In the genomic region with DNA sequence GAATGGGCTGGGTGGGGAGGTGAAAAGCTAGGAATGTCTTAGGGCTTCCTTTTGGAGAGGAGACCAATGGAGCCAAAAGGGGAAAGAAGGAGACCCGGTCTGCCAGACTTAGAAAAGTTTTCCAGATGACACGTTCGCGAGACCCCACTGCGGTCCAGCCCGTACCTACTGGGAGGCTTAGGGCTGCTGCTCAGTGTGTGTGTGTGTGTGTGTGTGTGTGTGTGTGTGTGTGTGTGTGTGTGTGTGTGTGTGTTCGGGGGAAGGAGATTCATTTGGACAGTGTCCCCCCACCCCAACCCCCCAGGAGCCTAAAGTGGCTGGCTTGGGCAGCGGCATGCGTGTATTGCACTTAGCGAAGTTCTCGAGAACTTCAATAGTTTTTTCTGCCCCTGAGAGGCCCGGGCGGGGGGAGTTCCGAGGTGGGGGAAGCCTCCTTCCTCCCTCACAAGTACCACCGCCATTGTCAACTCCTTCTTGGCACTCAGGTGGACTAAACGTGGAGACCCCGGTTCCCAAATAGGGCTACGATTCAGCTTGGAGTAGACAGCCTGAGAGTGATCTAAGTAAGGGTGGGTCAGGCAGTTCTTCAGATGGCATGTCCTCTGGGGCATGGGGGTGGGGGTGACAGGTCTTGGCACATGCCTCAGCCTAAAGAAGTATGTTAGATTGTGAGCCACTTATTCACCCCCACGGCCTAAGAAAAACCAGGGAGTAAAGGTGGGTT, we compare ENCODE assay signal across 8 mouse cellular contexts. TPM values are rescaled to one million over a fixed set of nuclear protein-coding genes. Genes with fewer than 3 reads are reported as not detected.
DNase-seq lines count a peak whose midpoint lies in the region; ATAC-seq and TF ChIP-seq lines count a peak whose summit lies in the region.

No protein-coding gene starts in this region.

- no peak for TF ChIP-seq CTCF in gastrocnemius, adult 2 months (IDR thresholded peaks at IDR 0.05)
- TF ChIP-seq CTCF in liver, embryonic 14.5 days (IDR thresholded peaks at IDR 0.05; ENCODE audit: low read depth) = no peak

- WGBS in hindbrain, embryonic 14.5 days = 1% methylated on average over 18 of the region's 19 CpGs
- WGBS in liver, embryonic 14.5 days (ENCODE audit: insufficient replicate concordance) = 3% methylated on average over 19 of the region's 19 CpGs
- WGBS in neural tube, embryonic 13.5 days = under 1% methylated on average over 18 of the region's 19 CpGs

- intact Hi-C loops in gastrocnemius, adult 2 months (cut with DNase I) = loop anchor here (2.0 to 5.0 kb wide), 5 partner anchors 26 to 196 kb away; a partner anchor contains a TSS

- H3K4me1 ChIP-seq in hindbrain, embryonic 14.5 days (replicated peaks; ENCODE audit: control insufficient read depth, insufficient read depth, low read length) = peaks cover 12% of the 10 kb centered on the region
- H3K4me1 ChIP-seq in liver, embryonic 14.5 days (replicated peaks; ENCODE audit: control insufficient read depth in 2 of 2, insufficient read depth in 2 of 2, low read length in 1 of 2) = peaks cover 0 to 8% of the 10 kb centered on the region in 2 experiments; a peak in 2 of 4 replicates
- H3K4me1 ChIP-seq in neural tube, embryonic 13.5 days (replicated peaks) = peaks cover 25% of the 10 kb centered on the region

- peak overlapping the region; percentile 60 for H3K4me2 ChIP-seq in hindbrain, embryonic 14.5 days (replicated peaks)
- H3K4me2 ChIP-seq in liver, embryonic 14.5 days (ENCODE audit: low read depth) = peak overlapping the region; percentile 57
- H3K4me2 ChIP-seq in neural tube, embryonic 13.5 days = peak overlapping the region; percentile 92

- H3K27ac ChIP-seq in gastrocnemius, adult 2 months = peak overlapping the region; percentile 95
- H3K27ac ChIP-seq in hindbrain, embryonic 14.5 days = no peak overlapping the region
- H3K27ac ChIP-seq in liver, embryonic 14.5 days = no peak overlapping the region
- H3K27ac ChIP-seq in neural tube, embryonic 13.5 days (replicated peaks) = peak overlapping the region; percentile 38; the same call in 1 of the 2 replicates

- H3K9ac ChIP-seq in hindbrain, embryonic 14.5 days = peak overlapping the region; percentile 55
- H3K9ac ChIP-seq in liver, embryonic 14.5 days (replicated peaks) = no peak overlapping the region
- peak overlapping the region; percentile 66 for H3K9ac ChIP-seq in neural tube, embryonic 13.5 days

- H3K36me3 ChIP-seq in hindbrain, embryonic 14.5 days (replicated peaks; ENCODE audit: control insufficient read depth, insufficient read depth) = no peaks in the 10 kb centered on the region
- no peaks in the 10 kb centered on the region for H3K36me3 ChIP-seq in liver, embryonic 14.5 days (replicated peaks; ENCODE audit: control insufficient read depth, insufficient read depth, low read depth)
- no peaks in the 10 kb centered on the region for H3K36me3 ChIP-seq in neural tube, embryonic 13.5 days

- no peaks in the 10 kb centered on the region for H3K9me3 ChIP-seq in hindbrain, embryonic 14.5 days (ENCODE audit: control insufficient read depth, low read length)
- no peaks in the 10 kb centered on the region for H3K9me3 ChIP-seq in liver, embryonic 14.5 days (ENCODE audit: control insufficient read depth, low read length)
- H3K9me3 ChIP-seq in neural tube, embryonic 13.5 days = no peaks in the 10 kb centered on the region

- DNase-seq in 3134 (ENCODE audit: extremely low read depth, insufficient read length, low spot score) = peak; percentile 66
- DNase-seq in NIH3T3 (ENCODE audit: low read depth) = peak; percentile 65
- peak; percentile 39 for DNase-seq in gastrocnemius, adult 2 months
- no peak for DNase-seq in hindbrain, embryonic 14.5 days (ENCODE audit: low spot score)
- DNase-seq in liver, embryonic 14.5 days (ENCODE audit: low read depth in 3 of 3, low spot score in 3 of 3) = no peak
- no peak for DNase-seq in layer of hippocampus, adult 9-11 months

- H3K4me3 ChIP-seq in gastrocnemius, adult 2 months = peak overlapping the region; percentile 88
- H3K4me3 ChIP-seq in hindbrain, embryonic 14.5 days (replicated peaks; ENCODE audit: low read length) = peak overlapping the region; percentile 38
- peak overlapping the region; percentile 9 to 33; a peak in 3 of 4 replicates for H3K4me3 ChIP-seq in liver, embryonic 14.5 days (ENCODE audit: insufficient read depth in 1 of 2, low read depth in 2 of 2, low read length in 2 of 2)
- H3K4me3 ChIP-seq in neural tube, embryonic 13.5 days = peak overlapping the region; percentile 47

- ATAC-seq in hindbrain, embryonic 14.5 days (ENCODE audit: low FRiP score) = peak; percentile 10; the same call in 1 of the 2 replicates
- no peak for ATAC-seq in liver, embryonic 14.5 days (ENCODE audit: insufficient read depth)
- peak; percentile 44 for ATAC-seq in neural tube, embryonic 13.5 days (ENCODE audit: low read depth)
- ATAC-seq in CD4-positive, CD25-positive, alpha-beta regulatory T cell, adult 4 months = no peak

- peaks cover 27% of the 10 kb centered on the region for H3K27me3 ChIP-seq in hindbrain, embryonic 14.5 days (ENCODE audit: control insufficient read depth, insufficient read depth, low read length)
- H3K27me3 ChIP-seq in liver, embryonic 14.5 days (ENCODE audit: control insufficient read depth, insufficient read depth, low read length) = peaks cover 24% of the 10 kb centered on the region
- peaks cover 47% of the 10 kb centered on the region for H3K27me3 ChIP-seq in neural tube, embryonic 13.5 days

- no peak for TF ChIP-seq EP300 in liver, embryonic 14.5 days (IDR thresholded peaks at IDR 0.05; ENCODE audit: low read depth)

RNA-seq across cellular contexts. Expression of a gene that starts 0.6 kb away (rescaled TPM):
- total RNA-seq in gastrocnemius, adult 2 months (2021) = 100 to 1,000 TPM in 1 of 2 experiments, 10 to 100 TPM in 1; 82.9 to 125 TPM
- polyA plus RNA-seq in hindbrain, embryonic 14.5 days (2014; fragmentation: Nextera tagmentation; extraction: Ambion mirVana) = 27.5 and 33.0 TPM in 2 replicates
- polyA plus RNA-seq in liver, embryonic 14.5 days (2012; rRNA removed) = 0.84 and 1.8 TPM in 2 replicates
- polyA plus RNA-seq in liver, embryonic 14.5 days (2014; fragmentation: Nextera tagmentation; extraction: Ambion mirVana) = 3.5 TPM in 2 replicates
- polyA plus RNA-seq in neural tube, embryonic 13.5 days (2015; fragmentation: Nextera tagmentation; extraction: Ambion mirVana) = 35.3 and 43.4 TPM in 2 replicates
- not detected for polyA plus RNA-seq in CD4-positive, CD25-positive, alpha-beta regulatory T cell, adult 4 months (2017; shearing (Covaris generic))

RNA-seq across cellular contexts. Expression of a gene that starts 25.8 kb away (rescaled TPM):
- 10 to 100 TPM; 13.8 to 24.2 TPM for total RNA-seq in gastrocnemius, adult 2 months (2021)
- polyA plus RNA-seq in hindbrain, embryonic 14.5 days (2014; fragmentation: Nextera tagmentation; extraction: Ambion mirVana) = 19.4 and 24.1 TPM in 2 replicates
- 0.61 and 0.87 TPM in 2 replicates for polyA plus RNA-seq in liver, embryonic 14.5 days (2012; rRNA removed)
- 2.2 and 2.6 TPM in 2 replicates for polyA plus RNA-seq in liver, embryonic 14.5 days (2014; fragmentation: Nextera tagmentation; extraction: Ambion mirVana)
- 12.8 and 14.9 TPM in 2 replicates for polyA plus RNA-seq in neural tube, embryonic 13.5 days (2015; fragmentation: Nextera tagmentation; extraction: Ambion mirVana)
- 1 to 10 TPM in 1 of 2 experiments, under 1 TPM in 1; 0.65 to 1.2 TPM for polyA plus RNA-seq in CD4-positive, CD25-positive, alpha-beta regulatory T cell, adult 4 months (2017; shearing (Covaris generic))

Comparison
In these comparisons a context has a peak if more than half of its experiments do, and no peak if none do; other contexts are left out.
1. DNase-seq: peak in 3134 (single experiment), NIH3T3 (single experiment) and gastrocnemius, adult 2 months (single experiment); none in hindbrain, embryonic 14.5 days (single experiment), liver, embryonic 14.5 days (0 of 3) and layer of hippocampus, adult 9-11 months (single experiment).
2. H3K27ac ChIP-seq: peak in gastrocnemius, adult 2 months (single experiment) and neural tube, embryonic 13.5 days (single experiment); none in hindbrain, embryonic 14.5 days (single experiment) and liver, embryonic 14.5 days (single experiment).
3. H3K4me3 ChIP-seq: peak in every context shown above with its lines; median percentile 88 in gastrocnemius, adult 2 months; 47 in neural tube, embryonic 13.5 days; 38 in hindbrain, embryonic 14.5 days; 21 in liver, embryonic 14.5 days.
4. ATAC-seq: peak in hindbrain, embryonic 14.5 days (single experiment) and neural tube, embryonic 13.5 days (single experiment); none in liver, embryonic 14.5 days (single experiment) and CD4-positive, CD25-positive, alpha-beta regulatory T cell, adult 4 months (single experiment).
5. Peak in every context shown above with its lines, with median percentiles within 50 percentile points of each other: H3K4me2 ChIP-seq.